Mouse (Mus musculus): ENCODE data around the gene Casr. TPM values are rescaled to one million over a fixed set of nuclear protein-coding genes. Genes with fewer than 3 reads are reported as not detected.

Casr gene
- polyA plus RNA-seq, 1 experiment from 2014 or later: 0.04 TPM

GRCm38 (mm10) chr16:36540834-36541233 is 21.1 kb downstream of the Casr start:
- TF ChIP-seq CTCF (IDR thresholded peaks at IDR 0.05; ENCODE audit: low read depth): no peak
- WGBS: 74% methylated on average over 6 of the region's 6 CpGs
- no peaks in the 10 kb centered on the region for H3K4me1 ChIP-seq (replicated peaks; ENCODE audit: control insufficient read depth, insufficient read depth, low read length)
- ATAC-seq: no peak
- H3K9ac ChIP-seq (ENCODE audit: low read depth, low read length): no peak overlapping the region
- no peaks in the 10 kb centered on the region for H3K36me3 ChIP-seq (ENCODE audit: control insufficient read depth, insufficient read depth)
- no peaks in the 10 kb centered on the region for H3K9me3 ChIP-seq (ENCODE audit: control insufficient read depth)
- no peak overlapping the region for H3K4me3 ChIP-seq (ENCODE audit: low read depth, low read length)
- no peak overlapping the region for H3K4me2 ChIP-seq (replicated peaks; ENCODE audit: low read depth)
- no peak overlapping the region for H3K27ac ChIP-seq (ENCODE audit: low read depth, low read length)
- no peaks in the 10 kb centered on the region for H3K27me3 ChIP-seq (replicated peaks; ENCODE audit: control insufficient read depth, insufficient read depth, low read length)

DNA sequence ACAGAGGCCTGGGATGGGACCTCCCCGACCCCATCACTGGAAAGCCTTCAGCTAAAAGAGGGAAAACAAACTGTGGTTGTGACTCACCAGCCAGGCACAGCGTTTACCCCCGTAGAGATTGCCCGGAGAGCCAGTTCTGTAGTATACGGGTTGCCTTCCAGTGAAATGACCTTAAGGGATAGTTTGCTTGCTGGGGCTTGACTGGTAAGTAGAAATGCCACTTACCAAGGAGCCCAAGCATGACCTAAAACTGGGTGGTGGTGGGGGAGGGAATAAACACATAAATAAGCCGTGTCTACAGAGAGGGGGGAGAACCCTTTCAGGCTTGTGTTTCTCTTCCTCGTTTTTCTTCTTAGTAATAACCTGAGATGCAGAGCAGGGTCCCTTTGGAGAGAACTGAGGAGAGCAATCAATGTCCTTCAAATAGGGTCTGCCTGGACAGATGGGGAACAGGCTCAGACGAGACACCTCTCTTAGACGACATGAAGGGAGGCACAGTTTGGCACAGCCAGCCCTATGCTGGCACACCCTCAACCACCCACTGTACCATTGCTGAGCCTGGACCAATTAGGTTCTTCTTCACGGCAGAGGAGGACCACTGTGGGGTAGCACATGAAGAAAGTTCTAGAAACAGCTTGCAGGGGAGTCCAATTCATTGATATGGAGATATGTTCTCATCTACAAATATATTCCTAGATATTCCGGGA is 28.8 kb downstream of the Casr start:
- Histone ChIP-seq H3K27ac (ENCODE audit: low read depth, low read length) (no peak overlapping the region), H3K9me3 (ENCODE audit: control insufficient read depth) (no peaks in the 10 kb centered on the region), H3K36me3 (ENCODE audit: control insufficient read depth, insufficient read depth) (no peaks in the 10 kb centered on the region), H3K4me1 (replicated peaks; ENCODE audit: control insufficient read depth, insufficient read depth, low read length) (no peaks in the 10 kb centered on the region), H3K4me3 (ENCODE audit: low read depth, low read length) (no peak overlapping the region), H3K4me2 (replicated peaks; ENCODE audit: low read depth) (no peak overlapping the region), H3K9ac (ENCODE audit: low read depth, low read length) (no peak overlapping the region), H3K27me3 (replicated peaks; ENCODE audit: control insufficient read depth, insufficient read depth, low read length) (no peaks in the 10 kb centered on the region)
- no peak for ATAC-seq
- WGBS: 68% methylated on average over 11 of the region's 11 CpGs
- TF ChIP-seq CTCF (IDR thresholded peaks at IDR 0.05; ENCODE audit: low read depth): no peak

- Histone ChIP-seq H3K4me1 (replicated peaks; ENCODE audit: control insufficient read depth, insufficient read depth, low read length) (no peaks in the 10 kb centered on the region), H3K9me3 (ENCODE audit: control insufficient read depth) (no peaks in the 10 kb centered on the region), H3K36me3 (ENCODE audit: control insufficient read depth, insufficient read depth) (no peaks in the 10 kb centered on the region), H3K9ac (ENCODE audit: low read depth, low read length) (no peak overlapping the region), H3K4me3 (ENCODE audit: low read depth, low read length) (no peak overlapping the region), H3K4me2 (replicated peaks; ENCODE audit: low read depth) (no peak overlapping the region), H3K27me3 (replicated peaks; ENCODE audit: control insufficient read depth, insufficient read depth, low read length) (no peaks in the 10 kb centered on the region), H3K27ac (ENCODE audit: low read depth, low read length) (no peak overlapping the region)
- WGBS: 59% methylated on average over 4 of the region's 4 CpGs
- TF ChIP-seq CTCF (IDR thresholded peaks at IDR 0.05; ENCODE audit: low read depth): no peak
- no peak for ATAC-seq
Observed at GRCm38 (mm10) chr16:36532046-36532445, 29.9 kb downstream of the Casr start.

- H3K4me2 ChIP-seq (replicated peaks; ENCODE audit: low read depth): no peak overlapping the region
- no peak for TF ChIP-seq CTCF (IDR thresholded peaks at IDR 0.05; ENCODE audit: low read depth)
- no peak for ATAC-seq
- no peaks in the 10 kb centered on the region for H3K4me1 ChIP-seq (replicated peaks; ENCODE audit: control insufficient read depth, insufficient read depth, low read length)
- 77% methylated on average over 5 of the region's 5 CpGs for WGBS
- no peak overlapping the region for H3K4me3 ChIP-seq (ENCODE audit: low read depth, low read length)
- no peak overlapping the region for H3K9ac ChIP-seq (ENCODE audit: low read depth, low read length)
- no peaks in the 10 kb centered on the region for H3K27me3 ChIP-seq (replicated peaks; ENCODE audit: control insufficient read depth, insufficient read depth, low read length)
- H3K27ac ChIP-seq (ENCODE audit: low read depth, low read length): no peak overlapping the region
- no peaks in the 10 kb centered on the region for H3K9me3 ChIP-seq (ENCODE audit: control insufficient read depth)
- H3K36me3 ChIP-seq (ENCODE audit: control insufficient read depth, insufficient read depth): no peaks in the 10 kb centered on the region
Observed at GRCm38 (mm10) chr16:36531630-36532029, 30.3 kb downstream of the Casr start.

DNA sequence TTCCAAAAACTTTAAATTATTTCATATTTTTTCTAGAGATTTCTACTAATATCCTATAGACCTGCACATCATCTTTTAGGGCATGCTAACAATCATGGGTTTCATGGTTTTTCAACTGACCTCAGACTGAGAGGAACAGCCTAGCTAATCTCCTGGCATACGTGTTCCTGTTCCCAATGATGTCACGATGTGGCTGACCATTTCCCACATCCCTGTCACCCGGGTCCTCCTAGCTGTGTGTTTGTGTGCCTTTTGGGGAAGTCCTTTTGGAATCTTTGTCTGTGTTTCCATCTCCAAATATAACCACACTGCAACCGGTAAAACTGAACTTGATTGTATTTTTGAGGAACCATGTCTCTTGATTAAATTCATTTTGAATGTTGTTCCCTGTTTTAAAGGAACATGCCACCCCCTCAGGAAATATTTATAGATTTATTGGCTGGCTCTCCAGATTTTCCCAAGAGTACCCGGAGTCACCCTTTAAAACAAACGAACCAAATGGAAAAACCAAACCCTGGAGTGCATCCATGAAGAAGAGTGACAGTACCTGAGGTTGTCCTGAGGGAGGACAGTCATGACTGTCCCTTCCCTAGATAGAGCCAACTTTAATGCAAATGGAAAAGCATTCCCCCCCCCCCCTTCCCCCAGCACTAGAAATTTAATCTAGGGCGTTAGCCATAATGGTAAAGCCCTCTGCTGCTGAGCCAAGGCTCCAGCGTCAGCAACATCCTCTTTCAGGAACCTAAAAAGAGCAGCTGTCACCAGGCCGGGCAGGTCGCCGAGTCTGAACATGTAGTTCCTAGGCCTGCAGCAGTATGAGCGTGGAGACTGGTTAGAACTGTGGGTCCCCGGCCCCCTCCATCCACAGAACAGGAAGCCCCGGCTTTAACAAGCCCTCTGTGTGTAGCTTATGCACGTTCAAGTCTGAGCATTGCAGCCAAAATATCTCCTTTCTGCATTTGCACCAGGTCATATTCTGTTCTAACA is 31.1 kb downstream of the Casr start:
- Histone ChIP-seq H3K27me3 (replicated peaks; ENCODE audit: control insufficient read depth, insufficient read depth, low read length) (no peaks in the 10 kb centered on the region), H3K9me3 (ENCODE audit: control insufficient read depth) (no peaks in the 10 kb centered on the region), H3K27ac (ENCODE audit: low read depth, low read length) (no peak overlapping the region), H3K4me2 (replicated peaks; ENCODE audit: low read depth) (no peak overlapping the region), H3K9ac (ENCODE audit: low read depth, low read length) (no peak overlapping the region), H3K36me3 (ENCODE audit: control insufficient read depth, insufficient read depth) (no peaks in the 10 kb centered on the region), H3K4me1 (replicated peaks; ENCODE audit: control insufficient read depth, insufficient read depth, low read length) (no peaks in the 10 kb centered on the region), H3K4me3 (ENCODE audit: low read depth, low read length) (no peak overlapping the region)
- WGBS: 65% methylated on average over 15 of the region's 15 CpGs
- ATAC-seq: no peak
- TF ChIP-seq CTCF (IDR thresholded peaks at IDR 0.05; ENCODE audit: low read depth): no peak

DNA sequence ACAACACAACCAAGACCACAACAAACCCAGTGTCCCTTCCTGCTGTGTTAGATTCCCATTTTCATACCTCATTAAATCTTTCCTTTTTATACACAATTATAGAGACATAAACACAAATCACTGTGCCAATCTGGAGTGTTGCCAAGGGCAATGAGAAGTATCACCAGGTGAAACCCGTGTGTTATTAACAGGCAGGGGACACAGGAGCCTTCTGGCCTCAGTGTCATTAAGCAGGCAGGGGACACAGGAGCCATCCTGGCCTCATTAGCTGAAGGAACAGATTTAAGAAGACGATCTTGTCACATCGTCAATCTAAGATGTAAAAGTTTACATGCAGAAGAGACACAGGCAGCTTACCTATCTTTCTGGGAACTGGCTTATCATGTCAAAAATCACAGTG is 33.1 kb downstream of the Casr start:
- no peak overlapping the region for H3K4me2 ChIP-seq (replicated peaks; ENCODE audit: low read depth)
- 81% methylated on average over 3 of the region's 3 CpGs for WGBS
- no peaks in the 10 kb centered on the region for H3K27me3 ChIP-seq (replicated peaks; ENCODE audit: control insufficient read depth, insufficient read depth, low read length)
- no peaks in the 10 kb centered on the region for H3K9me3 ChIP-seq (ENCODE audit: control insufficient read depth)
- H3K36me3 ChIP-seq (ENCODE audit: control insufficient read depth, insufficient read depth): no peaks in the 10 kb centered on the region
- TF ChIP-seq CTCF (IDR thresholded peaks at IDR 0.05; ENCODE audit: low read depth): no peak
- no peak overlapping the region for H3K27ac ChIP-seq (ENCODE audit: low read depth, low read length)
- no peak for ATAC-seq
- H3K9ac ChIP-seq (ENCODE audit: low read depth, low read length): no peak overlapping the region
- H3K4me1 ChIP-seq (replicated peaks; ENCODE audit: control insufficient read depth, insufficient read depth, low read length): no peaks in the 10 kb centered on the region
- no peak overlapping the region for H3K4me3 ChIP-seq (ENCODE audit: low read depth, low read length)

Measured in intestine, postnatal 0 days (tissue).